Comparison of ENCODE assay signal across 15 mouse cellular contexts in the genomic region with DNA sequence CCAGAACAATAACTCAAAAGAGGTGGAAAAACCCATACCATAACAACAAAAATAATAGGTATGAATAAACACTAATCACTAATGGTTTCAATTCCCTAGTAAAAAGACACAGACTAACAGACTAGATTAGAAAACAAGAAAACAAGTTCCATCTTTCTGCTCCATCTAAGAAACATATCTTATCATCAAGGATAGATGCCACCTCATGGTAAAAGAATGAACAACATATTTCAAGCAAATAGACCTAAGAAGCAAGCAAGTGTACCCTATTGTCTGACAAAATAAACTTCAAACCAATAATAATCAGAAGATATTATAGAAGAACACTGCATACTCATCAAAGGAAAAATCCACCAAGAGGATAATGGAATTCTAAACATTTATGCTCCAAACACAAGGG.
"Had no signal": no experiment of that assay in that cellular context is flagged by ENCODE, and none has a peak within 500 bp of the region (broad histone marks: within the 10 kb centered on the region; RNA-seq: fewer than 3 reads in every experiment).

No protein-coding gene starts in this region.

- H3K9ac ChIP-seq: liver, embryonic 15.5 days; midbrain, embryonic 15.5 days; neural tube, embryonic 12.5 days had no signal

- H3K4me1 ChIP-seq: limb, embryonic 10.5 days; liver, embryonic 15.5 days; megakaryocyte, embryonic 14.5 days; midbrain, embryonic 15.5 days; neural tube, embryonic 12.5 days had no signal

- H3K4me2 ChIP-seq: liver, embryonic 11.5 days; liver, embryonic 15.5 days; midbrain, embryonic 11.5 days; midbrain, embryonic 15.5 days; neural tube, embryonic 12.5 days had no signal

- H3K27me3 ChIP-seq: liver, embryonic 15.5 days; megakaryocyte, embryonic 14.5 days; midbrain, embryonic 15.5 days; neural tube, embryonic 12.5 days had no signal

- ATAC-seq: midbrain, embryonic 15.5 days had no signal

- H3K36me3 ChIP-seq: limb, embryonic 10.5 days; liver, embryonic 15.5 days; midbrain, embryonic 15.5 days; neural tube, embryonic 12.5 days had no signal

- H3K9me3 ChIP-seq: limb, embryonic 10.5 days; liver, embryonic 15.5 days; megakaryocyte, embryonic 14.5 days; midbrain, embryonic 15.5 days; neural tube, embryonic 12.5 days had no signal

- H3K27ac ChIP-seq: limb, embryonic 10.5 days; liver, embryonic 15.5 days; macrophage; midbrain, embryonic 15.5 days; neural tube, embryonic 12.5 days had no signal

- DNase-seq: kidney, adult 8-10 months; kidney, postnatal 25 days; layer of hippocampus, adult 9-11 months; lung, adult 2 months; lung, postnatal 10 days; retina, postnatal 1 day; thymus, postnatal 4 days had no signal

- H3K4me3 ChIP-seq: limb, embryonic 10.5 days; liver, embryonic 15.5 days; megakaryocyte, embryonic 14.5 days; midbrain, embryonic 15.5 days; neural tube, embryonic 12.5 days had no signal
